Mouse (Mus musculus) midbrain, embryonic 15.5 days (tissue): ENCODE data around the gene Bri3. TPM values are rescaled to one million over a fixed set of nuclear protein-coding genes. Genes with fewer than 3 reads are reported as not detected.

Source experiments
- ATAC-seq: fragments of 200-750 bp; cut with Nextera tagmentation; replicated peaks from 2 replicates; pipeline ENCODE4 v1.8.0; 2017; ENCODE audit warnings: moderate TSS enrichment
- H3K27ac ChIP-seq: fragments of 300-500 bp; sonication (generic); 2 replicates; pipeline ENCODE4 v1.5.1; 2015; ENCODE audit warnings: mild to moderate bottlenecking, inconsistent platforms
- H3K27me3 ChIP-seq: fragments of 300-500 bp; sonication (generic); replicated peaks from 2 replicates; pipeline ENCODE4 v1.6.1; 2015; ENCODE audit warnings: inconsistent platforms
- H3K36me3 ChIP-seq: fragments of 300-500 bp; sonication (generic); replicated peaks from 2 replicates; pipeline ENCODE4 v1.6.1; 2015; ENCODE audit warnings: inconsistent platforms
- H3K4me1 ChIP-seq: fragments of 300-500 bp; sonication (generic); 2 replicates; pipeline ENCODE4 v1.6.1; 2015; ENCODE audit warnings: inconsistent platforms
- H3K4me2 ChIP-seq: fragments of 300-500 bp; sonication (generic); 2 replicates; pipeline ENCODE4 v1.6.1; 2015; ENCODE audit warnings: inconsistent platforms, mild to moderate bottlenecking, moderate library complexity
- H3K4me3 ChIP-seq: fragments of 300-500 bp; sonication (generic); 2 replicates; pipeline ENCODE4 v1.5.1; 2015; ENCODE audit warnings: mild to moderate bottlenecking, inconsistent platforms
- H3K9ac ChIP-seq: fragments of 300-500 bp; sonication (generic); 2 replicates; pipeline ENCODE4 v1.6.1; 2015; ENCODE audit warnings: mild to moderate bottlenecking, inconsistent platforms
- H3K9me3 ChIP-seq: fragments of 300-500 bp; sonication (generic); 2 replicates; pipeline ENCODE4 v1.6.1; 2016; ENCODE audit warnings: inconsistent platforms
- WGBS: fragments of 180-500 bp; shearing (Covaris S2); methylation state at CpG from one replicate; pipeline ENCODE4 v1.1.7; 2015; ENCODE audit warnings: mixed read lengths; 5-methylcytosine and 5-hydroxymethylcytosine counted together
- polyA plus RNA-seq: library from polyadenylated mRNA; unstranded; fragments of >200 nt; fragmentation: Nextera tagmentation; extraction: Ambion mirVana; gene quantifications from 2 replicates; pipeline ENCODE4 v1.2.1, GENCODE M21; 2015

Bri3 gene
- polyA plus RNA-seq: 108 and 113 TPM in 2 replicates

GRCm38 (mm10) chr5:144243901-144244487, at the start of gene Bri3:
TSS of gene Bri3 (plus strand) at chr5:144244437.
- Histone ChIP-seq H3K9me3 (no peaks in the 10 kb centered on the region), H3K36me3 (no peaks in the 10 kb centered on the region), H3K27ac (no peak within 1 kb of the TSS), H3K4me1 (no peaks in the 10 kb centered on the region), H3K4me2 (no peak within 1 kb of the TSS), H3K4me3 (no peak within 1 kb of the TSS), H3K27me3 (no peaks in the 10 kb centered on the region), H3K9ac (no peak within 1 kb of the TSS)
- no peak for ATAC-seq
- 94% methylated on average over 7 of the region's 7 CpGs for WGBS

- WGBS: 90% methylated on average over 8 of the region's 8 CpGs
- Histone ChIP-seq H3K36me3 (no peaks in the 10 kb centered on the region; the same call in 1 of the 2 replicates), H3K4me2 (no peak overlapping the region), H3K9me3 (no peaks in the 10 kb centered on the region), H3K27ac (no peak overlapping the region), H3K9ac (no peak overlapping the region), H3K27me3 (no peaks in the 10 kb centered on the region), H3K4me3 (no peak overlapping the region), H3K4me1 (no peaks in the 10 kb centered on the region)
- ATAC-seq: no peak
These were observed 48.7 kb upstream of the Bri3 start for GRCm38 (mm10) chr5:144195567-144195966.

GRCm38 (mm10) chr5:144200616-144201015, 43.6 kb upstream of the Bri3 start:
- 77% methylated on average over 11 of the region's 11 CpGs for WGBS

GRCm38 (mm10) chr5:144202430-144202829, 41.8 kb upstream of the Bri3 start:
- H3K4me1 ChIP-seq: no peaks in the 10 kb centered on the region
- peaks cover 24% of the 10 kb centered on the region for H3K36me3 ChIP-seq
- no peak overlapping the region for H3K4me3 ChIP-seq
- no peaks in the 10 kb centered on the region for H3K9me3 ChIP-seq
- H3K4me2 ChIP-seq: no peak overlapping the region
- no peaks in the 10 kb centered on the region for H3K27me3 ChIP-seq
- no peak overlapping the region for H3K27ac ChIP-seq
- 97% methylated on average over 6 of the region's 6 CpGs for WGBS
- H3K9ac ChIP-seq: no peak overlapping the region
- no peak for ATAC-seq

More at GRCm38 (mm10) chr5:144200616-144201015, 43.6 kb upstream of the Bri3 start:
- no peak overlapping the region for H3K9ac ChIP-seq
- no peak overlapping the region for H3K4me3 ChIP-seq
- peaks cover 21% of the 10 kb centered on the region for H3K36me3 ChIP-seq
- ATAC-seq: no peak
- H3K27ac ChIP-seq: no peak overlapping the region
- H3K27me3 ChIP-seq: no peaks in the 10 kb centered on the region
- H3K9me3 ChIP-seq: no peaks in the 10 kb centered on the region
- no peak overlapping the region for H3K4me2 ChIP-seq
- no peaks in the 10 kb centered on the region for H3K4me1 ChIP-seq

- Histone ChIP-seq H3K9ac (no peak overlapping the region), H3K27ac (no peak overlapping the region), H3K4me2 (no peak overlapping the region), H3K36me3 (peaks cover 26% of the 10 kb centered on the region), H3K4me1 (no peaks in the 10 kb centered on the region), H3K4me3 (no peak overlapping the region), H3K27me3 (no peaks in the 10 kb centered on the region), H3K9me3 (no peaks in the 10 kb centered on the region)
- ATAC-seq: no peak
- WGBS: 92% methylated on average over 10 of the region's 10 CpGs
These were observed 40.8 kb upstream of the Bri3 start for GRCm38 (mm10) chr5:144203398-144203959.

GRCm38 (mm10) chr5:144204303-144204702, 39.9 kb upstream of the Bri3 start:
- Histone ChIP-seq H3K4me3 (no peak overlapping the region), H3K9me3 (no peaks in the 10 kb centered on the region), H3K27me3 (no peaks in the 10 kb centered on the region), H3K4me1 (no peaks in the 10 kb centered on the region), H3K27ac (no peak overlapping the region), H3K9ac (no peak overlapping the region), H3K36me3 (peaks cover 27% of the 10 kb centered on the region), H3K4me2 (no peak overlapping the region)
- 91% methylated on average over 12 of the region's 12 CpGs for WGBS
- no peak for ATAC-seq

GRCm38 (mm10) chr5:144204911-144205310, 39.3 kb upstream of the Bri3 start:
- no peaks in the 10 kb centered on the region for H3K27me3 ChIP-seq
- ATAC-seq: no peak
- no peak overlapping the region for H3K4me2 ChIP-seq
- H3K4me3 ChIP-seq: no peak overlapping the region
- H3K27ac ChIP-seq: no peak overlapping the region
- whole genome bisulfite sequencing: 53% methylated on average over 10 of the region's 10 CpGs
- H3K4me1 ChIP-seq: no peaks in the 10 kb centered on the region
- peaks cover 30% of the 10 kb centered on the region for H3K36me3 ChIP-seq
- no peaks in the 10 kb centered on the region for H3K9me3 ChIP-seq
- H3K9ac ChIP-seq: no peak overlapping the region

- no peak for ATAC-seq
- H3K27ac ChIP-seq: no peak overlapping the region
- WGBS: 95% methylated on average over 15 of the region's 15 CpGs
- H3K27me3 ChIP-seq: no peaks in the 10 kb centered on the region
- H3K4me1 ChIP-seq: no peaks in the 10 kb centered on the region
- no peak overlapping the region for H3K4me3 ChIP-seq
- peaks cover 37% of the 10 kb centered on the region for H3K36me3 ChIP-seq
- H3K9ac ChIP-seq: no peak overlapping the region
- no peaks in the 10 kb centered on the region for H3K9me3 ChIP-seq
- H3K4me2 ChIP-seq: no peak overlapping the region
These were observed 38.2 kb upstream of the Bri3 start for GRCm38 (mm10) chr5:144206069-144206468.

- Histone ChIP-seq H3K4me2 (no peak overlapping the region), H3K27me3 (no peaks in the 10 kb centered on the region), H3K27ac (no peak overlapping the region), H3K4me3 (no peak overlapping the region), H3K9ac (no peak overlapping the region), H3K4me1 (no peaks in the 10 kb centered on the region), H3K9me3 (no peaks in the 10 kb centered on the region), H3K36me3 (peaks cover 32% of the 10 kb centered on the region)
- ATAC-seq: no peak; the same call in 1 of the 2 replicates
- 49% methylated on average over 11 of the region's 11 CpGs for WGBS
These were observed 36.8 kb upstream of the Bri3 start for GRCm38 (mm10) chr5:144207478-144207877.

- Histone ChIP-seq H3K9ac (no peak overlapping the region), H3K4me1 (no peaks in the 10 kb centered on the region), H3K36me3 (peaks cover 30% of the 10 kb centered on the region), H3K9me3 (no peaks in the 10 kb centered on the region), H3K27me3 (no peaks in the 10 kb centered on the region), H3K4me3 (no peak overlapping the region), H3K4me2 (no peak overlapping the region), H3K27ac (no peak overlapping the region)
- 30% methylated on average over 7 of the region's 7 CpGs for WGBS
- no peak for ATAC-seq
These were observed 29.8 kb upstream of the Bri3 start for GRCm38 (mm10) chr5:144214453-144214852.

GRCm38 (mm10) chr5:144215992-144216391, 28.2 kb upstream of the Bri3 start:
- Histone ChIP-seq H3K36me3 (peaks cover 21% of the 10 kb centered on the region), H3K9ac (no peak overlapping the region), H3K27ac (no peak overlapping the region), H3K9me3 (no peaks in the 10 kb centered on the region), H3K4me2 (no peak overlapping the region), H3K4me3 (no peak overlapping the region), H3K27me3 (no peaks in the 10 kb centered on the region), H3K4me1 (no peaks in the 10 kb centered on the region)
- no peak for ATAC-seq
- 91% methylated on average over 2 of the region's 2 CpGs for WGBS

GRCm38 (mm10) chr5:144218061-144218460, 26.2 kb upstream of the Bri3 start:
- Histone ChIP-seq H3K4me2 (no peak overlapping the region), H3K27ac (no peak overlapping the region), H3K9me3 (no peaks in the 10 kb centered on the region), H3K27me3 (no peaks in the 10 kb centered on the region), H3K9ac (no peak overlapping the region), H3K36me3 (peaks cover 16% of the 10 kb centered on the region), H3K4me1 (peaks cover 19% of the 10 kb centered on the region), H3K4me3 (no peak overlapping the region)
- ATAC-seq: no peak
- WGBS: 91% methylated on average over 7 of the region's 7 CpGs

- WGBS: 77% methylated on average over 12 of the region's 12 CpGs
These were observed 24.9 kb upstream of the Bri3 start for GRCm38 (mm10) chr5:144219306-144219705.

More at GRCm38 (mm10) chr5:144219306-144219705, 24.9 kb upstream of the Bri3 start:
- no peak for ATAC-seq
- peaks cover 6% of the 10 kb centered on the region; the same call in 1 of the 2 replicates for H3K36me3 ChIP-seq
- no peak overlapping the region for H3K9ac ChIP-seq
- H3K4me2 ChIP-seq: no peak overlapping the region
- peaks cover 23% of the 10 kb centered on the region for H3K4me1 ChIP-seq
- no peak overlapping the region for H3K4me3 ChIP-seq
- no peaks in the 10 kb centered on the region for H3K9me3 ChIP-seq
- H3K27ac ChIP-seq: no peak overlapping the region
- H3K27me3 ChIP-seq: no peaks in the 10 kb centered on the region
